Mouse (Mus musculus): ENCODE results near the gene Chchd6.

Chchd6 gene

GRCm38 (mm10) chr6:89452976-89453674, 142.3 kb downstream of the Chchd6 start:
- no peak for DNase-seq (ENCODE audit: low spot score)

DNA sequence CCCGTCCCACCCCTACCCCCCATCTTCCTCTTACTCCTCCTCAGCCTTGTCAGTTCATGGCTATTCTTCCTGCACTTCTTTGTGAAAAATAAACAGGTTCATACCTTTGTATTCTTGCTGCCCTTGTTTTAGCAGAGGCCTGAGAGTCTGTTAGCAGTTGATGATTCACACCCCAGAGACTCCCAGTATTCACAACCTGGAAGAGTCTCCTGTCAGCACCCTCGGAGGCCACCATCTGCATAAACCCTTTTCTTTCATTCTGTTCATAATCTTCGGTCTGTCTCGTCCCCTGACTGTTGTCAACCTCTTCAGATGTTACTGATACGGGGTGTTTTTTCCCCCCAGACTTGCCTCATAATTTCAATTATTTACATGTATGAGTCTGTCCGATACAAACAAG, 143.1 kb downstream of the Chchd6 start:
- DNase-seq (ENCODE audit: low spot score), result no peak

- DNase-seq (ENCODE audit: low spot score), result no peak
Measured at GRCm38 (mm10) chr6:89448736-89449135, 146.7 kb downstream of the Chchd6 start.

- no peak for DNase-seq (ENCODE audit: low spot score)
Measured at GRCm38 (mm10) chr6:89440671-89441070, 154.8 kb downstream of the Chchd6 start.

DNA sequence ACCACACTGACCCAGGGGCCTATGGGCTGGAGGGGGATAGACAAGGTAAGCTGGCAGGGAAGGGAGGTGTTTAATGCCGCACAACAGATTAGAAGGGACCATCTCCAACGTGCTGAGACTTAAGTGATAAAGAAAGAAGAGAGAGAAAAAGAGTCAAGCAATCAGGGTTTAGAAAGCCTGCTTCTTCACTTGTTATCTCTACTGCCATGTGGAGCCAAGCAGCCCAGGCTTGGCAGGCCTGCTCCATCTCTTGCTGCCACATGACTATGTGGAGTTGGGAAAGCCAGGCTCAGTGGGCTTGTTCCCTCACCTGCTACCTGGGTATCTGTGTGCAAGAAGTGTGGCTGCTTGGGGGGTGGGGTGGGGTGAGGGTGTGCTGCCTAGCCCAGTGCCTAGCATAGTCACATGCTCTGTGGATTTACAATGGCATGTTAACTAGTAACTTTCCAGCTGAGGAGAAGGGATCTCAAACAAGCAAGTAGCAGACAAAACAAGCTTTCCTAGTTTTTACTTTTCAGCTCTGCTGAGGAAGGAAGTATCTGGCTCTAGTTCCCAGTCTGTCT, 163.5 kb downstream of the Chchd6 start:
- DNase-seq (ENCODE audit: low spot score), result no peak

- no peak for DNase-seq (ENCODE audit: low spot score)
Measured at GRCm38 (mm10) chr6:89430749-89431148, 164.7 kb downstream of the Chchd6 start.

GRCm38 (mm10) chr6:89428661-89429375, 166.6 kb downstream of the Chchd6 start:
- DNase-seq (ENCODE audit: low spot score), result no peak

DNA sequence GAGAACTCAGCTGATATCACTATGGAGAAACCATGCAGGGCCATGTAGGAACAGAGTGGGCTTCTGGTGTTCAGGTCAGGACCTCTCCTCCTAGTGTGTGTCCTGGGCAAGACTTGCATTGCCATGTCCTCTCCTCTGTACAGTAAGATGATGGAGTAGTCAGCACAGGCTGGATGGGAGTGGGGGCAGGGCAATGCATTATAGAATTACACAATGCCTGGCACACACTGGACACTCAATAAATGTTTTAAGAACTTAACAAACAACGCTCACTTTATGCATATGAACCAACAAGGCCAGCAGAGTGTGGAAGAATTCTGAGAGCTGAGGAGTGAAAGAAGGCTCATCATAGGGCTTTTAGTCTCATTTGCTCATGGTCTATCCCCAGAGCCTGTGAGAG, 171.0 kb downstream of the Chchd6 start:
- DNase-seq (ENCODE audit: low spot score), result no peak

- no peak for DNase-seq (ENCODE audit: low spot score)
Measured at GRCm38 (mm10) chr6:89422621-89423020, 172.8 kb downstream of the Chchd6 start.

- no peak for DNase-seq (ENCODE audit: low spot score)
Measured at GRCm38 (mm10) chr6:89421922-89422321, 173.5 kb downstream of the Chchd6 start.

DNA sequence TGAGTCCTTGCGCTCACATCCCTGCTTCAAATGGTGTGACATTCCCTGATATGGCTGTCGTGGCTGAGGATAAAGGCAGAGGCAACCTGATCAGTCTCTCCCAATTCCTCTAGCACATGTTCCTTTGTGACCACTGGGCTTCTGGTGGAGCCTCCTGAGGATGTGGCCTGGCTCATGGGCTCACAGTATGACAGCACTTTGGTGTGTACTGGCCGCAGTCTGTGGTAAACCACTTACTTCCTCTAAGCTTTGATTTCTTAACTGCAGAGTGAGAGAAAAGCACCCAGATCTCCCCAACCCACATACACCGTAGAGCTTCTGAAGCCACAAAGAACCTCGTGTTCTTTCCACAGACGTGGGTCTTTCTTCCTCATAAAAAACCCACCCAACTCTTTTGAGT, 173.9 kb downstream of the Chchd6 start:
- DNase-seq (ENCODE audit: low spot score), result no peak

GRCm38 (mm10) chr6:89420756-89421155, 174.7 kb downstream of the Chchd6 start:
- DNase-seq (ENCODE audit: low spot score), result no peak

DNA sequence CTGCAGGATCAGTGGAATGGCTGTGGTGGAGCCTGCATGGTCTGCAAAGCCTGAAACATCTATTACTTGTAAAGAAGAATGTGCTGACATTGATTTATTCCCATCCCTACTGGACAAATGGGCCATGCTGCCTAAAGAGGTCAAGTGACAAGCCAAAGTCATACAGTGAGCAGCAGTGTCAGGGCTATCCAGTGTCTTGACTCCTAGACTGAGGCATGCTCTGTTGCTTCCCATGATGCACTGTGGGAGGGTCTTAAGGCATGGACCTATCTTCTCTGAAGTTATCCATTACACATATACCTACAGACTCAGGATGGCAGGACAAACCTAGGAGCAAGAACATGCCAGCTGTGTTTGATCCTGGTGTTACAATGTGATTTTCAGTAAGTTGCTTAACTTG, 175.3 kb downstream of the Chchd6 start:
- no peak for DNase-seq (ENCODE audit: low spot score)

DNA sequence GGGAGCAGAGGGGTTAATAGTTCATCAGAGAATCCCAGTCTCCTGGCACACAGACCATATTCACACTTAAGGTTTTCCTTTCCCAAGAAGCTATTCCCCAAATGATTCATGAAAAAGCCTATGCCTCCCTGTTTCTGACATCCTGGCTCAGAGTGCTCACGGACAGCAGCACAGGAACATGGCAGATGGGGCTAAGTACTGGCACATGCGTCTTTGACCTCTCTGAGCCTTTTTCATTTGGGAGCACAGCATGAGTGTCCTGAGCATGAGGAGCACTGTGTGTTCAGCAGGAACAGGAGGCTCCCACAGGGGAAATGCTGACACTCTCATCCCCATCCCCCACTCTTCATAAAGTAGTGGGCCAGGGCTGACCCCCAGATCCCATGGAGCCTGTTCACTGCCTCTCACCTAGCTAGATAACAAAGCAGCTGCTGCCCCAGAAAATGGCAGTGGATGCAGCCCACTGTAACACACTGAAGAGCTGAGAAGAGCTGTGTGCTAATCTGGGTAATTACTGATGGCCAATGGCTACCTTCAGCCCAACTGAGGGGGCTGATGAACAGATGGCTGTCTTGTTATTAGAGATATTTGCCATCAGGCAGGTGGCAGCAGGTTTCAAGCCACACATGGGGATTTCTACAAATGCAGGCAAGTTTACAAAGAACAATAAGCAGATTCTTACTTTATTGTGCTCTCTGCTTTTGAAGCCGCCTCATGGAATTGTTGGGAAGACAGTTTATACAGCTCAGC, 176.2 kb downstream of the Chchd6 start:
- DNase-seq (ENCODE audit: low spot score), result no peak

DNA sequence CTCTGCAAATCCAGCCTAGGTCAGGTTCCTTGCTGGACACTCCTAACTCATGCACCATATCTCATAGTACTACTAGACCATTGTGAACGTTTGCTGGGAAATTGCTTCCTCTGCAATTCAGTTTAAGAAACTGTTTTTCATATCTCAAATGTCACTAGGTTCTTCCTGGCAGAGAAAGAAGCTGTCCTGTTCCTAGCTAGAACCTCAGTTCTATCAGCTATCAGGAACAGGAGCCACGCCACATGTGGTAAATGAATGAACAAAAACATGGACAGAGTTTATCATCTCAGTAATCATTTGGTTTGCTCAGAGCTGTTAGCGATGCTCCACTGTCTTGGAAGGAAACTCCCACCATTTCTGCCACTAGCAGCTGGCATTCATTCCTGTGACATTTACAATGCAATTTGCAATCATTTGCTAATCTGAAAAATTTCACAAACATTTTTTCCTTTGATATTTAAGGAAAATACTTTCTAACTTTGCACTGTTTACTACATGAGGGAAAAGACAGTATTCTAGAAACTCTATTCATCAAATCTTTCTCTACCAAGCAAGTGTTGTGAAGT, 179.3 kb downstream of the Chchd6 start:
- no peak for DNase-seq (ENCODE audit: low spot score)

GRCm38 (mm10) chr6:89415091-89415490, 180.4 kb downstream of the Chchd6 start:
- no peak for DNase-seq (ENCODE audit: low spot score)

DNA sequence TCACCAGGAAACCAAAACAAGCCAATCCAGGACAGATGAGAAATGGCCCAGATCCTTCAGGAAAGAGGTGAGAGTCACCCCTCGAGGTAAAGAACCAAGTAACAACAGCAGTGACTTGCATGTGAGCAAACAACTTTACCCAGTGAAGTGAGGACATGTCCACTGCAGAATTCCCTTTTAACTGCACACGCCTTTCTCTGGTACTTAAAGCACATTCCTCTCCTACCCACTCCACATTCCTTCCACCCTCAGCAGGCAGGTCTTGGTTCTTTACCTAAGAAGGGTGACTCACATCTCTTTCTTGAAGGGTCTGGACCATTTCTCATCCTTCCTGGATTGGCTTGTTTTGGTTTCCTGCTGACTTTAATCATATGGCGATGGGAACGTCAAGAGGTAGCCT, 181.3 kb downstream of the Chchd6 start:
- no peak for DNase-seq (ENCODE audit: low spot score)

DNA sequence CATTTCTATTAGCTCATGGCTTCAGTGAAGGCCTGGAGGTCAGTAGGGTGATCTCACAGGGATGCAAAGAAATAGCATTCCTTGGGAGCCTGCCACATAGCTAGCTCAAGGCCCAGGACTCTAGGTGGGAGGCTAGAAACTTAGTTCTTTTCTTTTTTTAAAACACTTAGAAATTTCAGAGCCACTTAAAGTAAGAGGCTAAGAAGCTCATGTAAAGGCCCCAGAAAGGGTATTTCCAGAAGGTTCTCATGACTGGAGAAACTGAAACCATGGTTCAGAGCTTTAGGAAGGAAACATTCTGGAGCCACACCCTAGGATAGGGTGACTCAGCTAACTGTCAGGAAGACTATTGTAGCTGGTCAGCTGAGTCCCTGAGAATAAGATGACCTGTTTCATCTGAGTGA, 182.0 kb downstream of the Chchd6 start:
- no peak for DNase-seq (ENCODE audit: low spot score)

DNA sequence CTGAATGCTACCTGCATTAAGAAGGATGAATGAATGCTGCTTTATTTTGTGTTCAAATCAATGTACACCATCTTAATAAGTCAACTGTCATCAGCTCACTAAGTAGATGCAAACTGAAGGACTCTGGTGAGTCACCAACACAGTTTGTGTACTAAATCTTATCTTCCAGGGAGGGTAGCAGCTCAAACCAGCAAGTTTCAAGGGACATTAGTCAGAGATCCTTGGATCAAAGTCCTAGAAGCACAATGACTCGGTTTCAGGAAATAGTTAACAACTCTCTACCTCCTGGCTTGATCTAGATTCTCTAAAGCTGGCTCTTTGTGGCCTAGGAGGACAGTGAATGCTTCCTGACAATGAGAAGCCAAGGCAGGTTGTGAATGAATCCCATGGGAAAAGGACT, 182.9 kb downstream of the Chchd6 start:
- DNase-seq (ENCODE audit: low spot score), result no peak

- no peak for DNase-seq (ENCODE audit: low spot score)
Measured at GRCm38 (mm10) chr6:89409041-89409440, 186.4 kb downstream of the Chchd6 start.

DNA sequence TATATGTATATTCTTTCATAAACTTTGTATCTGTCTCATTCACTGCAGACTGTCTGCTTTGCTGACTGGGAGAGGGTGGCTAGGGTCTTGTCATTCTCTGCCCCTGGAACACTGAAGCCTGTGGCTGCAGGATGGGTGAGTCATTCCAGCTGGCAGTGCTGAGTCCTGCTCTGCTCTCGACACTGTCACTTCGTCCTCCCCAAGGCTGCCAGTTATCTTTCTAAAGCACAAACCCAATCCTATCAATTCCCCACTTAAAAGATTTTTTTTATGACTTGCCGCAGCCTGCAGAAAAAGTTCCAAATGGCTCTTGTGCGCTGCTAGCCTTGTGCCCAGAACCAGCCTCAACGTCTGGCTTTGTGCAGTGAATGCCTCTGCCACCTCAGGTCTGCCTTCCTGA, 187.2 kb downstream of the Chchd6 start:
- no peak for DNase-seq (ENCODE audit: low spot score)

DNA sequence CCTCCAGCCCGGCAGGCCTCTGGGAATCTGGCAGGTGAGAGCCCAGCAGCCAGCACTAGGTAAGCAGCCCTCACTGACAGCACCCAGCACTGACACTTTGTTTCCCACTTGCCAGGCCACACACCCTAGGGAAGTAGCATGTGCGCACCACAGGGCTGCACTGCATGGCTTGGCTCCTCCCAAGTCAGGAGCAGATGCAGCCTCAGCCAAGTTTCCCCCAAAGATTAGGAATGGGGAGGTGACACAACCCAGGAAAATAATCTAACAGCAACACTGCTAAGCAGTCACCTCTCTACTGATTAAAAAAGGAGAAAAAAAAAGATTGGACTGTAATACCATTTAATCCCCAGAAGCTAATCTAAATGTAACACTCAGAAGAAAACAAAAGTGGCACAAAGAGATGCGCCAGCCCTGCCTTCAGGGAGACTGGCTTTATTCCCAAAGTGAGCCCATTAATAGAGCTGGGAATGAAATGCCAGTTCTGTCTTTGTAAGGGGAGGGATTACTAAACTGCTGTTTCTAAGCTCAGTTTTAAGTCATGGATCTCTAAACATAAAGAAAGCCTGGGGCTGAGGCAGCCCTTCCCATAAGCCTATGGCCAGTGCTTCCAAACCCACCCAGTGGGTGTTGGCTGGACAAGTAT, 188.1 kb downstream of the Chchd6 start:
- no peak for DNase-seq (ENCODE audit: low spot score)

All from embryo, embryonic 10 days (tissue).